Mouse (Mus musculus) adrenal gland, adult 10 weeks (tissue): ENCODE measurements around the gene Mrpl47. TPM values are rescaled to one million over a fixed set of nuclear protein-coding genes. Genes with fewer than 3 reads are reported as not detected.

Experiments used
- polyA plus RNA-seq: library from polyadenylated mRNA; stranded (reverse); fragments of 350-450 nt; fragmentation: Illumina TruSeq; extraction: RNeasy Lipid Tissue Mini Kit (QIAGEN cat#74804); gene quantifications from one replicate; pipeline ENCODE4 v1.2.3, GENCODE M21; 2014; ENCODE audit warnings: low read depth, low replicate concordance

The Mrpl47 gene
- 58.8 TPM for polyA plus RNA-seq

DNA sequence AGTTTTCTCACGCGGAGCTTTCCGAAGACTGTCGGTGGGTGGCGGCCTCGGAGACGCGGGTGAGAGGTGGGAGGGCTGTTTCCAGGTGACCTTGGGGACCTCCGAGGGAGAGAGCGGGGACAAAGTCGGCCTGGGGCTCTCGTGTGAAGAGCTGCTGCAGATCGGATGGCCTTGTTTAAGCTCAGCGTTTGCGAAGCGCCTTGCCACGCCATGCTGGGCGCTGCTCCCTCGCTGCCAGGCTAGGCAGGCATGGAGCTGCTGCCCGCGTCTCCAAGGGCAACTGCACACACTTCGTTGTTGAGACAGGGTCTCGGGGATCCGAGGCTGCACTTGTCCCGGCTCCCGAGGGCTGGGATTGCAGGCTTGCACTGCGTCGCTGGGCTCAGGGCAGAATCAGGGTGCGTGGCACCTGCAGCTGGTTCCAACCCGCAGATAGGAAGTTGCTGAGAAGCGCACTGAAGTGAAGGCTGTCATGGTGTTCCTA is at the start of gene Mrpl47:
Gene Mrpl47 (minus strand): TSS at position 434 of the 484 bp plus-strand sequence.

DNA sequence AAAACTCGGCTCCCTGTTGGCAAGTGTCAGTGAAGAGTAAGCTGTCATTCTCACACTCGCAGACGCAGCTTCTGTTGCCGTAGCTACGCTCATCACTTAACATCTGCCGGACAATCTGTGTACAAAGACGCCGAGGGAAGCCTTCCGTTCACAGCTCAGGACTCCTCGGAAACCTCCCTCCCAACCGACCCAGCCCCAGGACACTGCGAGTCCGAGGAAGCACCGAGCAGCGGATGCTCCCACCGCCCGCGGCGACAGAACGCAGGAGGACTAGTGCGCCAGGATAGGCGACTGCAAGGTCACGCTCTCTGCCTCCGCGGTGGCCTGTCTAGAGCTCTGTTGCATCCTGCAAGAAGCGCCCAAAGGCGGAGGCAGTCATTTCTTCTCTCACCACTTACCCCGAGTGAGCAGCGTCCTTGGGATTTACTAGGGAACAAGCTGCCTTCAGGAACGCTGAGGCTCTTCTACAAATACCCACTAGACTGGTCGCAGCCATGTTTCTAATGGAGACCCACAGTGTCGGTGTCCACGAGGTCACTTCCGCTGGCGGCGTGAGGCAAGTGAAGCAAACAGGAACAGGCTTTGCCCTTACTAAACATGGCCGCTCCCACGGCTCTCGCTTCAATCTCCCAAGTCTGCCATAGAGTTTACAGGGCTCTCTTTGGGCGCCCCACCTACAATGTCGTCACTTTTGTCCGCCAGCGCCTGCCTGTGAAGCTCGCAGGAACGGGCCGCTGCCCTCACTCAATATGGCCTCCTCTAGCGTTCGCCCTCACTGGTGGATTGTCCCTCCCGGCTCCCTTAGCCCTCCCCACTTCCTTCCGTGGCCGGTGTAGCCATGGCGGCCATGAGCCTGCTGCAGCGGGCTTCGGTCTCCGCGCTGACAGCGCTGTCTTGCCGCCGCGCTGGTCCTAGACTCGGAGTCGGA is 897 bp downstream of the Mrpl47 start, which contains the start of gene Ndufb5:
Gene Ndufb5 (plus strand): TSS at position 747 of the 928 bp plus-strand sequence.

GRCm38 (mm10) chr3:32705647-32706348 is 31.6 kb downstream of the Mrpl47 start, which contains the start of gene Actl6a:
TSS of gene Actl6a (plus strand) at chr3:32706298.

Other genes starting within 250 kb of the Mrpl47 start
- not detected for gene Kcnmb3, start 245.4 kb downstream of the Mrpl47 start, polyA plus RNA-seq
- gene Zfp639, start 227.3 kb downstream of the Mrpl47 start, polyA plus RNA-seq, result 135 TPM
- 294 TPM for gene Mfn1, start 208.1 kb downstream of the Mrpl47 start, polyA plus RNA-seq
- gene Gnb4, start 121.0 kb downstream of the Mrpl47 start, polyA plus RNA-seq, result 29.5 TPM
- 46.4 TPM for gene Actl6a, start 31.3 kb downstream of the Mrpl47 start, polyA plus RNA-seq
- gene Ndufb5, start 615 bp downstream of the Mrpl47 start, polyA plus RNA-seq, result 557 TPM
- 2.6 TPM for gene Usp13, start 79.9 kb upstream of the Mrpl47 start, polyA plus RNA-seq